Mouse (Mus musculus) hindbrain, embryonic 10.5 days (tissue): ENCODE measurements at regions not wholly inside any gene's neighbourhood (a gene's known extent, or its start where the extent isn't known, plus 50 kb on each side); places are given as distances from the start of the nearest gene placed in this dataset.

Experiments
- DNase-seq: peaks from one replicate; pipeline ENCODE4 v3.0.0-alpha.2; 2017; ENCODE audit warnings: low spot score
- H3K27ac ChIP-seq: fragments of 300-500 bp; sonication (generic); 2 replicates; pipeline ENCODE4 v1.5.1; 2016; ENCODE audit warnings: mild to moderate bottlenecking, moderate library complexity
- H3K27me3 ChIP-seq: fragments of 300-500 bp; sonication (generic); 2 replicates; pipeline ENCODE4 v1.6.1; 2016; ENCODE audit warnings: mild to moderate bottlenecking; ENCODE audit not compliant: poor library complexity, insufficient read depth, severe bottlenecking
- H3K36me3 ChIP-seq: fragments of 300-500 bp; sonication (generic); 2 replicates; pipeline ENCODE4 v1.6.1; 2016; ENCODE audit warnings: mild to moderate bottlenecking, moderate library complexity
- H3K4me1 ChIP-seq: fragments of 300-500 bp; sonication (generic); replicated peaks from 2 replicates; pipeline ENCODE4 v1.6.1; 2016; ENCODE audit warnings: mild to moderate bottlenecking
- H3K4me3 ChIP-seq: fragments of 300-500 bp; sonication (generic); 2 replicates; pipeline ENCODE4 v1.5.1; 2016; ENCODE audit warnings: mild to moderate bottlenecking, moderate library complexity
- H3K9me3 ChIP-seq: fragments of 300-500 bp; sonication (generic); 2 replicates; pipeline ENCODE4 v1.6.1; 2016; ENCODE audit warnings: mild to moderate bottlenecking, moderate library complexity
- WGBS: fragments of 180-500 bp; shearing (Covaris S2); methylation state at CpG from one replicate; pipeline ENCODE4 v1.1.7; 2016; 5-methylcytosine and 5-hydroxymethylcytosine counted together

DNA sequence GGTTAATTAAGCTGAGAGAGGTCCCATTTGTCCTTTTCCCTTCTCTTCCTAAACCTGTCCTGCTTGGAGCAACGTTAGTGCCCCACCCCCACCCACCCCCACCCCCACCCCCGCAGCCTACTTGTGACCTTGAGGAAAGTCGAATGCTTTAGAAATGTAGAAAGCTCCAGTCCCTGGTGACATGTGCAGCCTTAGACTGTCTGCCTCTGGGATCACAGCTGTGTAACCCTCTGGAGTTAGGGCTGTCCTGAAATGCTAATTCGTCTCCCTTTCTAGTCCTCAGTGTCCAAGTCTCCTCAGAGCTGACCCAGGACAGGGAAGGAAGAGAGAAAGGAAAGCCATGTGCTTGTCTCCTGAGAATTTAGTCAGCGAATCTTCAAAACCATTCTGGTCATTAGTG is 125.0 kb upstream of the Bcor start:
- Histone ChIP-seq H3K4me1 (peaks cover 33% of the 10 kb centered on the region), H3K4me3 (no peak overlapping the region), H3K9me3 (no peaks in the 10 kb centered on the region), H3K36me3 (no peaks in the 10 kb centered on the region), H3K27me3 (peaks cover 70% of the 10 kb centered on the region), H3K27ac (no peak overlapping the region)
- 36% methylated on average over 5 of the region's 5 CpGs for WGBS
- DNase-seq = no peak

DNA sequence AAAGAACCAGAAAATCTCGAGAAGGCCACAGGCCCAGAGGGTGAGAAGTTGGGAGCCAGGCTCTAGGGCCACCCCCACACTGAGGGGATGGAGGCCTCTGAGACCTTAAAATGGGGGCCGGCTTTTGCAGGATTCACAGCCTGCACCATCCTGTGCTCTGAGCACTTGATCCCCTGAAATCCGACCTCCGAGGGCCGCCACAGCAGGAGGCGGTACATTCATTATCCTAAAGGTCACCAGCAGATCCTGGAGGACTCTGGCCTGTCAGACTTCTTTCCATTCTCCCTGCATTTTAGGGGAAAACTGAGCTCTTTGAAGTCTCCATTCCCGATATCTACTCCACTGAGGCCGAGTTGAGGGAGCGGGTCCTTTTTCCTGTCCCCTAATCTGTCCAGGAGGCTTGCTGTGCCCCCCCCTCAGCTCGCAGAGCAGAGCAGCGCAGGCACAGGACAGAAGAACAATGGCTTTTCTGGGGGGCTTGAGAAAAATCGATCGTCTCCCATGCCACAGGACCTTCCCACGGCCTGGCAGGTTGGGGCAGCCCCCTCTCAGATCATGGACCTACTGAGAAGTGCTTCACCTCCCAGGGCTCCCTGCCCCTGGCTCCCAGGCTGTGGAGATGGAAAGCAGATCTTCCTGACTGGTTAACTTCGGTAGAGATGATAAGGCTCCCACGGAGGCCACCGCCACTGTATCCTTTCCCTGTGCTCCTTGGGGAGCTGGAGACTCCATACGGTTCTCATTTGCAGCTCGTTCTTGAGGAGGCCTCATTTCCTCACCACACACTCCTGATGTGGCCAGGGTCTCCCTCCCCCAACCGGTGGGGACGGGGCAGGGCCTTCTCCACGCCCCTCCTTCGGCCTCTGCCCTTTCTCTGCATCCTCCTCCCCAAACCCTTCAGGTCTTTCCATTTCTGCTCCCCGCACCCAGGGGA is 126.1 kb upstream of the Bcor start:
- H3K4me1 ChIP-seq = peaks cover 33% of the 10 kb centered on the region
- H3K27ac ChIP-seq = peak overlapping the region; percentile 59
- peak; percentile 27 for DNase-seq
- H3K27me3 ChIP-seq = peaks cover 80% of the 10 kb centered on the region
- no peaks in the 10 kb centered on the region for H3K9me3 ChIP-seq
- WGBS = 14% methylated on average over 24 of the region's 24 CpGs
- H3K36me3 ChIP-seq = no peaks in the 10 kb centered on the region
- no peak overlapping the region for H3K4me3 ChIP-seq

DNA sequence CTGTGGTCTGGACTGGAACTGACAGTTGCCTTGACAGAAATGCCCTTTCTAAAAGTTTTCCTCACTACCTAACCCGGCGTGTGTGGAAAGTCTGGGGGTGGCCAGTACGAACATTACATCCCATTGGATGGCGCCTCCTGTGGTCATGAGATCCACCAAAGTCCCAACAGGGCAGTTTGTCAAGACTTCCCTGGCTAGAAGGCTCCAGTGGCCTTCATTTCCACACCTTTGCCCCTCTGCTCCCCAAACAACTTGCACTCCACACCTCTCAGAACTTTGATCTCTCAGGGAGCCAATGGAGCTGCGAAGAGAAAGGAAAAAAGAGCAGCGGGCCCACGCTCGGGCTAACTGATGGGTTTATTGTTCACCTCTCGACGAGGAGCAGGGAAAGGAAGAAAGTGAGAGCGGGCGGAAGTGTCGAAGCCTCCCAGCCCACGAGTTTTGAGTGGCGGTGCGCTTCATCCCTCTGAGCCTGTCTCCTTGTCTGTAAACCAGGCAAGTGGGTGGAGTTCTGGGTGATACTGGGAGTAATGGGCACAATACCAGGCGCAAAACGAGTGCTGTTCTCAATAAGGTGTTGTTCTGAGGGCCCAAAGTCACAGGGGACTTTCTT is 126.9 kb upstream of the Bcor start:
- 17% methylated on average over 18 of the region's 18 CpGs for WGBS
- peak overlapping the region; percentile 59 for H3K27ac ChIP-seq
- DNase-seq = peak; percentile 24

DNA sequence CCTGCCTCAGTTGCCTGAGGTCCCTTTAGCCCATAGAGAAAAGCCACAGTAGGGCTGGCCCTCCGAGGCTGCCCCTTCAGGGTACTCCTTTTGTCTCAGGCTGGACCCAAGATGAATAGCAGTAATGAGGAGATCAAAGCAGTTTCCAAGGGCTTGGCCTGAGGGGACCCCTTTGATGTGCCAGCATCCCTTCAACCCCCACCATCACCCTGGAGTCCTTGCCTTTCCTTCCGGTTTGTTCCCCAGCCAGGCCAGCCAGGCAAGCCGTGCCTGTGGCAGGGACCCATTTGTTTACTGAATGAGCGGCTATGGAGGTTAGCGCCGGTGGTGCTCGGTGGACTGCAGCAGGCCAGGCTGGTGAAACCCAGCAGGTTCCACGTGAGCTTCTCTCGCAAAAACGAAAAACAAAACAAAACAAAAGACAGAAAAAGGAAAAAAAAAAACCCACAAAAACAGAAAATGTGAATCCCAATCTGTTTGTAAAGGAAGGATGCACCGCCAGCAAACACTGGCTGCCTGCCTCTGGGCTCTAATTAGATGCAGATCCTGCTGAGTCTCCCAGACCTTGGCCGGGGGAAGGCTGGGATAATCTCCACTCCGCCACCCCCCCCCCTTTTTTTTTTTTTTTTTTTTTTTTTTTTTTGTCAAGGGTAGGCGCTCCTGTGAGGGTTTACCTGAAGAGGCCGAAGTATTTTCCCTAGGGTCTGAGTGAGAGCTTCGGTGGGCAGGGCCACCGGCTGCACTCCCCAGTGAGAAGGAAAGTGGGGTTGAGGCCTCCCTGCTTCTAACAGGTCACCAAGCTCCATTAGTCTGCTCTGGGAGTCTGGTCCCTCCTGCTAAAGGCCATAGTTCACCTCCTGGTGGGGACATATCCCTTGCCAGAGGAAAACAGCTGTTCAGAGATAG is 127.8 kb upstream of the Bcor start:
- Histone ChIP-seq H3K27me3 (peaks cover 88% of the 10 kb centered on the region), H3K9me3 (no peaks in the 10 kb centered on the region), H3K4me1 (peaks cover 33% of the 10 kb centered on the region), H3K36me3 (no peaks in the 10 kb centered on the region), H3K4me3 (no peak overlapping the region), H3K27ac (peak overlapping the region; percentile 59; the same call in 1 of the 2 replicates)
- peak; percentile 36 for DNase-seq
- 11% methylated on average over 17 of the region's 17 CpGs for WGBS

More for the DNA sequence above, 126.9 kb upstream of the Bcor start:
- no peak overlapping the region for H3K4me3 ChIP-seq
- peaks cover 33% of the 10 kb centered on the region for H3K4me1 ChIP-seq
- no peaks in the 10 kb centered on the region for H3K9me3 ChIP-seq
- H3K36me3 ChIP-seq = no peaks in the 10 kb centered on the region
- H3K27me3 ChIP-seq = peaks cover 85% of the 10 kb centered on the region

DNA sequence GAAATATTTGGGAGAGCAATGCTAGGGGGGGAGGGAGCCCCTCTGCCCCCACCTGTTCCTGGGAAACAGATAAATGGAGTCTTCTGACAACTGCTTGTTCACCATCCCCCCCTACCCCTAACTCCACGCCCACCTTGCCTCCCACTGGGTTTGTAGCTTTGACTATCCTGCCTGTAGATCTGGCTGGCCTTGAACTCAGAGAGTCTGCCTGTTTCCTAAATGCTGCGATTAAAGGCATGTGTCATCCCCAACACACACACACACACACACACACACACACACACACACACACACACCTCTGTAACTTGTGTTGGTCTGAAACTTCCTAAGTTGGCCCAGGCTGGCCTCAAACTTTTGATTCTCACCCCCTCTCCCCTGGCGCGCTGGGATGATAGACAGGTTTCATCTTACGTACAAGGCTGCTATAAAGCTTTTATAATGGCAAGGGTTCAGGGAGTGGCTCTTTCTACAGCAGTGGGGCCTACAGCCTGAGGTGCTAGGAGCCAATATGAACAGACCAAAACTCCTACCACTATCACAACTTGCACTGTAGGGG is 128.5 kb upstream of the Bcor start:
- 27% methylated on average over 5 of the region's 5 CpGs for WGBS

DNA sequence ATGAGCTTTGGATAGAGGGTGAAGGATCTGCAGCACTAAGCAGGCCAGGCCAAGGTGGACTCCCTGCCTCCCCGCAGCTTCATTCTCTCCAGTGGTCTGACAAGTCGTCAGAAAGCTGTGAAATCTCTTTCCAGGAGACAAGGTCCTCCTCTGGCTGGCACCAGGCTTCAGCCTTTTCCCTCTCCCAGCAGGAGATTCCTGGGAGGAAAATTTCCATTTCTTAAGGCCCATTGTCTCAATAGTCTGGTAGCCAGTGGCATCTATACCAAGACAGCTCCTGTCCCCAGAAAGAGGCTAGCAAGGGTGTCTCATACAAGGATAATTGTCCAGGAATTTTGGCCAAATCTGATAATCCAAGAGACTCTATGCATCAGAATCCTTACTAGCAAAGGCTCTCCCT is 133.0 kb upstream of the Bcor start:
- no peak overlapping the region for H3K27ac ChIP-seq
- no peaks in the 10 kb centered on the region for H3K36me3 ChIP-seq
- no peaks in the 10 kb centered on the region for H3K9me3 ChIP-seq
- 2% methylated on average over 2 of the region's 2 CpGs for WGBS
- H3K4me3 ChIP-seq = no peak overlapping the region
- peaks cover 20% of the 10 kb centered on the region for H3K4me1 ChIP-seq
- peaks cover 85% of the 10 kb centered on the region for H3K27me3 ChIP-seq
- DNase-seq = no peak

More for the DNA sequence above, 128.5 kb upstream of the Bcor start:
- Histone ChIP-seq H3K27ac (no peak overlapping the region), H3K27me3 (peaks cover 95% of the 10 kb centered on the region), H3K4me3 (no peak overlapping the region), H3K4me1 (peaks cover 37% of the 10 kb centered on the region), H3K9me3 (no peaks in the 10 kb centered on the region), H3K36me3 (no peaks in the 10 kb centered on the region)
- DNase-seq = no peak

DNA sequence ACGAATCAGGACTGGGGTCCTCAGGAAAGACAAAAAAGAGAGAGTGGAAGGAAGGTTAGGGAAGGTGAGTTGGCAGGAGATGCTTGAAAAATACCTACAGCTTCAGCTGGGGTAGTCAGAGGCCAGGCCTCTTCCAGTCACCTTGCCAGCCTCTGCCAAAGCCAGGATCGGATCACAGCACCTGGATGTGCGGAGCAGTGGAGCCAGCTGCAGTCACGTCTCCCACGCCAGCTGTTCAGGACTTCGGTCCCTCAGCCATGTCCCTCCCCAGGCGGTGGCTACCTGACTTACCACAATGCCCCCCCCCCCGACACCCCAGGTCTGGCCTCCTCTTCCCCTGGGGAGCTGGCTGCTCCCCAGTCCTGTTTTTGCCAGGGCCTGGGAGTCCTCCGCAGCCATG is 134.3 kb upstream of the Bcor start:
- WGBS = 54% methylated on average over 9 of the region's 9 CpGs
- H3K9me3 ChIP-seq = no peaks in the 10 kb centered on the region
- peaks cover 81% of the 10 kb centered on the region for H3K27me3 ChIP-seq
- no peak overlapping the region for H3K4me3 ChIP-seq
- peaks cover 11% of the 10 kb centered on the region for H3K4me1 ChIP-seq
- H3K27ac ChIP-seq = no peak overlapping the region
- no peak for DNase-seq
- H3K36me3 ChIP-seq = no peaks in the 10 kb centered on the region

DNA sequence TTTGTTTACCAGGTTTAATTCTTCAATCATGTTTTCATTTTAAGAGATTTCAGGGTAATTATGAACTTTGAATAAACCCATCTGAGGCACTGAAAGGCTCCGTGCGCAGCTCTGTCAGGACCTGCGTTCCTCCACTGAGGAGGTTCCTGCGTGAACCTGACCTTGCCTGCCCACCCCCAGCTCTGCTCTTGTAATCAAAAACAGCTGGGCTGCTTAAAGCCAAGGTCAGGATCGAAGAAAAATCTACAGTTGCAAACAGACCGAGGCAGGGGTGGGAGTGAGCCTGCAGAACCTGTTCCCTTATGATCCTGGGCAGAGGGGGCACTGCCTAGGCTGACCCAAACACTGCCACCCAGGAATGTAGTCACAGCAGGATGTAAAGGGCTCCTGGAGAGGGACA is 134.8 kb upstream of the Bcor start:
- WGBS = 40% methylated on average over 6 of the region's 6 CpGs
- H3K27me3 ChIP-seq = peaks cover 81% of the 10 kb centered on the region
- no peak for DNase-seq

DNA sequence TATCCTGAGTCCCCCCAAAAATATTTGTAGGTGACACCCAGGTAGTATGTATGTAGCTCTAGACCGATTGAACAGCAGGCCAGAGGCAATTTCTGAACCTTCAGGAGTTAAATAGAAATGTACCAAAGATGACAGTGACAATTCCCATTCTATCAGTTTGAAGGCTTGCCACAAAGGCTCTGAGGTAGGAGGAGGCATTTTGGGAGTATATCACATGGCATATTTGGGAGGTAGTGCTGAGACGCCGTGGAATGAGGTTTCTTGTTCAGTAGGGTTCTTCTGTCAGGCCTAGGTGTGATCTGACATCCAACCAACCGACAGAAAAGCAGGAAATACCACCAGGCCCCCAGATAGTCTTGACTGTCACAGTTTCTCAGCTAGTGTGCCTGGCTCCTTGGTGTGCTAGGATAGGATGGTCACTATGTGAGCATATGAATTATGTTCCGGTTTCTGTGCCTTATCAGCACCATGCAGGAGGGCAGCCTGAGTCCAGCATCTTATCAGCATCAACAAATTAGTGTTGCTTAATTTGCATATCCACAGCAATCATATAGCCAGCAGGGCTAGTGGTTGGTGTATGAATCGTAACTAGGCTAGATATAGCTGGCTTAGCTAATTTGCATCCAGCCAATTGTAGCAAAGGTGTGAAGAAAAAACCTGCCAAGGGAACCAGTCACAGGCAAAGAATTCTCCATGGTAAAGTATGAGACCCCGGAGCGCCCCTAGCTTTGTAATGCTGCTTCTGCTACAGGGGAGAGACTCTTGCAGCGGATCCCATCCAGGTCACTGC is 136.3 kb upstream of the Bcor start:
- Histone ChIP-seq H3K9me3 (no peaks in the 10 kb centered on the region), H3K27me3 (peaks cover 78% of the 10 kb centered on the region), H3K27ac (no peak overlapping the region)

More for the DNA sequence above, 134.8 kb upstream of the Bcor start:
- no peaks in the 10 kb centered on the region for H3K9me3 ChIP-seq
- H3K36me3 ChIP-seq = no peaks in the 10 kb centered on the region
- H3K27ac ChIP-seq = no peak overlapping the region
- peaks cover 11% of the 10 kb centered on the region for H3K4me1 ChIP-seq
- no peak overlapping the region for H3K4me3 ChIP-seq

DNA sequence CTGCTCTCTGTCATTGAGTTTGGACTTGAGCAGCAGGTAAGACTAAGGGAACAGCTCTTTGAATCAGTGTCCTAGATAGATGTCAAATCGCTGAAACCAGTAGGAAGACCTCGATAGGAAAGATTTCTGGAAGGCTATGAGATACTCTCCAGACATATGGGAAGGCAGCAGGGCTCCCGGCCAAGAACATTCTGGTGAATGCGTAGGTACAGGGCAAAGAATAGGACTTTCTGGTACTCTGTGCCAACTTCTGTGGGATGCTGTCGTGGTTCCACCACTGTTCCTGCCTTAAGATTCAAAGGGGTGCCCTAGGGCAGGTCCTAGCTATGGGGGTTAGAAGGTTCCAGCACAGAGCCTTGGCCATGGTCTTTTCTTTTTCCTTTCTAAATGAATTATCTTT is 138.5 kb upstream of the Bcor start:
- no peaks in the 10 kb centered on the region for H3K9me3 ChIP-seq
- no peaks in the 10 kb centered on the region for H3K36me3 ChIP-seq
- 91% methylated on average over 5 of the region's 5 CpGs for WGBS
- peaks cover 62% of the 10 kb centered on the region for H3K27me3 ChIP-seq
- 0 out of 2 replicates have a peak, but pooled peaks cover 7% of the 10 kb centered on the region for H3K4me1 ChIP-seq
- H3K27ac ChIP-seq = no peak overlapping the region
- no peak overlapping the region for H3K4me3 ChIP-seq
- DNase-seq = no peak

More for the DNA sequence above, 136.3 kb upstream of the Bcor start:
- Histone ChIP-seq H3K36me3 (no peaks in the 10 kb centered on the region), H3K4me3 (no peak overlapping the region), H3K4me1 (peaks cover 11% of the 10 kb centered on the region)
- WGBS = 68% methylated on average over 9 of the region's 9 CpGs
- DNase-seq = no peak

DNA sequence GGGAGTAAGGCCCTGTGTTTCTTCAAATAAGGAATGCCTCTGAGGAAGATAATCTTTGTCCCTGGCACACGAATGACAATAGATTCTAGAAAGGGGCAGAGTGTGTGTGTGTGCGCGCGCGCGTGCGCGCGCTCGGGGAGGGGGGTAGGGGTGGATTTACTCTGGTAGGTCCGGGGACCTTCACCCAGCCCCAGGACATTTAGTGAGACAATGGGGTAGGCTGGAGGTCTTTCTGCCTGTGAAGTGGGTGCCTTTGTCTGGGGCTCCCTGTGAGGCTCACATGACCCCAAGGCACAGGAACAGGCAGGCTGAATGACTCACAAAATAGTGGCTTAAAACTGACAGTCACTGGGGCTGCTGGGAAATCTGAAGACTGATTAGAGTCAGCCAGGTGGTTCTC is 139.1 kb upstream of the Bcor start:
- Histone ChIP-seq H3K4me3 (no peak overlapping the region), H3K27me3 (peaks cover 56% of the 10 kb centered on the region), H3K4me1 (0 out of 2 replicates have a peak, but pooled peaks cover 7% of the 10 kb centered on the region), H3K9me3 (no peaks in the 10 kb centered on the region), H3K36me3 (no peaks in the 10 kb centered on the region), H3K27ac (no peak overlapping the region)
- 76% methylated on average over 11 of the region's 11 CpGs for WGBS
- no peak for DNase-seq

DNA sequence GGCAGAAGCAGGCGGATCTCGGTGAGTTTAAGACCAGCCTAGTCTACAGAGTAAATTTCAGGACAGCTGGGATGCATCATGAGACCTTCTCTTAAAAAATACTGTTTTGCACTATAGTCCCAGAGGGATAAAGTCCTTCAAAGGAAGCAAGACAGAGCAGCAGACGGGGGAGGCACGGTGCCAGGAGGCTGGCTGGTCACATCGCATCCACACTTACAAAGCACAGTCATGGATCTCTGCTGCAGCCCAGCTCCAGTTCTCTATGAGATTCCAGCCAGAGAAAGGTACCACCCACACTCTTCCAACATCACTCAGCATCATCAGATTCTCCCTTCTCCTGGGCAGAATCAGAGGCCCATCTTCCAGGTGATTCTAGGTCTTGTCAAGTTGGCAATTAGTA is 144.5 kb upstream of the Bcor start:
- no peak overlapping the region for H3K4me3 ChIP-seq
- H3K4me1 ChIP-seq = no peaks in the 10 kb centered on the region
- 86% methylated on average over 5 of the region's 5 CpGs for WGBS
- H3K27me3 ChIP-seq = peaks cover 27% of the 10 kb centered on the region
- H3K36me3 ChIP-seq = no peaks in the 10 kb centered on the region
- no peak overlapping the region for H3K27ac ChIP-seq
- DNase-seq = no peak
- H3K9me3 ChIP-seq = no peaks in the 10 kb centered on the region
